Mouse (Mus musculus) MEL (cell line): ENCODE data around the gene Tsn. TPM values are rescaled to one million over a fixed set of nuclear protein-coding genes. Genes with fewer than 3 reads are reported as not detected.

ENCODE experiments used
- DNase-seq: peaks from one replicate; pipeline ENCODE4 v3.0.0; 2011; ENCODE audit warnings: low read depth, low spot score
- H3K27ac ChIP-seq: 2 replicates; pipeline ENCODE4 v1.5.1; 2012; ENCODE audit warnings: low read depth, mild to moderate bottlenecking, control low read depth, low read length, moderate library complexity; ENCODE audit not compliant: control insufficient read depth
- H3K27me3 ChIP-seq, 2 experiments: fragments of 150-350 bp in 1 of 2; sonication (generic) in 1 of 2; 2 replicates each; pipeline ENCODE4 v1.6.1; 2012; ENCODE audit warnings: low read length in 2 of 2, mild to moderate bottlenecking in 2 of 2, improper control_type of control experiment in 1 of 2, moderate library complexity in 1 of 2; ENCODE audit not compliant: insufficient read depth in 2 of 2, control insufficient read depth in 1 of 2
- H3K36me3 ChIP-seq, 2 experiments: 2 replicates each; pipeline ENCODE4 v1.6.1; 2012 to 2014; ENCODE audit warnings: low read length in 2 of 2, improper control_type of control experiment in 1 of 2, inconsistent platforms in 1 of 2, mild to moderate bottlenecking in 1 of 2; ENCODE audit not compliant: insufficient read depth in 2 of 2, control insufficient read depth in 1 of 2
- H3K4me1 ChIP-seq, 2 experiments: fragments of 150-350 bp in 1 of 2; sonication (generic) in 1 of 2; 2 replicates each; pipeline ENCODE4 v1.6.1; 2012; ENCODE audit warnings: low read length in 2 of 2, improper control_type of control experiment in 1 of 2, mild to moderate bottlenecking in 1 of 2; ENCODE audit not compliant: insufficient read depth in 2 of 2, control insufficient read depth in 1 of 2
- H3K4me3 ChIP-seq, 2 experiments: fragments of 150-350 bp in 1 of 2; sonication (generic) in 1 of 2; 2 replicates each; pipeline ENCODE4 v1.5.1; 2012; ENCODE audit warnings: low read depth in 2 of 2, low read length in 2 of 2, mild to moderate bottlenecking in 2 of 2, moderate library complexity in 2 of 2, control low read depth in 1 of 2, improper control_type of control experiment in 1 of 2; ENCODE audit not compliant: control insufficient read depth in 1 of 2, insufficient read depth in 1 of 2
- H3K79me2 ChIP-seq: 2 replicates; pipeline ENCODE4 v1.6.1; 2012; ENCODE audit warnings: mild to moderate bottlenecking, low read length, moderate library complexity; ENCODE audit not compliant: control insufficient read depth, poor library complexity, insufficient read depth
- H3K9ac ChIP-seq: 2 replicates; pipeline ENCODE4 v1.6.1; 2012; ENCODE audit warnings: low read depth, mild to moderate bottlenecking, control low read depth, low read length, moderate library complexity; ENCODE audit not compliant: control insufficient read depth, poor library complexity, severe bottlenecking
- H3K9me3 ChIP-seq: fragments of 150-350 bp; sonication (generic); replicated peaks from 2 replicates; pipeline ENCODE4 v1.6.1; 2012; ENCODE audit warnings: mild to moderate bottlenecking, low read length, improper control_type of control experiment, moderate library complexity; ENCODE audit not compliant: insufficient read depth
- CHD1 ChIP-seq: IDR thresholded peaks from 2 replicates; pipeline ENCODE4 v1.6.1; 2012; ENCODE audit warnings: low read depth, mild to moderate bottlenecking, inconsistent platforms, low read length, improper control_type of control experiment
- CTCF ChIP-seq, 3 experiments: IDR thresholded peaks in 2 of 3; conservative IDR thresholded peaks in 1 of 3; 2 replicates each; pipeline ENCODE4 v1.5.1; 2011 to 2012; ENCODE audit warnings: low read length in 3 of 3, low read depth in 2 of 3, mild to moderate bottlenecking in 2 of 3, improper control_type of control experiment in 1 of 3, inconsistent platforms in 1 of 3, mixed read lengths in 1 of 3, moderate library complexity in 1 of 3; ENCODE audit not compliant: control insufficient read depth in 1 of 3, insufficient read depth in 1 of 3, poor library complexity in 1 of 3, severe bottlenecking in 1 of 3
- HCFC1 ChIP-seq: IDR thresholded peaks from 2 replicates; pipeline ENCODE4 v1.6.1; 2012; ENCODE audit warnings: low read depth, mild to moderate bottlenecking, inconsistent platforms, low read length, improper control_type of control experiment, moderate library complexity
- JUND ChIP-seq: IDR thresholded peaks from 2 replicates; pipeline ENCODE4 v1.6.1; 2011; ENCODE audit warnings: low read depth, mild to moderate bottlenecking, improper control_type of control experiment, low read length
- KAT2A ChIP-seq: conservative IDR thresholded peaks from 2 replicates; pipeline ENCODE4 v1.6.1; 2012; ENCODE audit warnings: low read depth, low read length, improper control_type of control experiment, inconsistent platforms
- MAZ ChIP-seq: IDR thresholded peaks from 2 replicates; pipeline ENCODE4 v1.6.1; 2012; ENCODE audit warnings: low read depth, mild to moderate bottlenecking, inconsistent platforms, low read length, improper control_type of control experiment
- POLR2AphosphoS5 ChIP-seq: IDR thresholded peaks from 2 replicates; pipeline ENCODE4 v1.6.1; 2012; ENCODE audit warnings: low read depth, borderline replicate concordance, mild to moderate bottlenecking, inconsistent platforms, low read length, moderate library complexity, mixed read lengths
- RAD21 ChIP-seq: IDR thresholded peaks from 2 replicates; pipeline ENCODE4 v1.6.1; 2011; ENCODE audit warnings: mild to moderate bottlenecking, low read depth, low read length, improper control_type of control experiment
- SMC3 ChIP-seq: IDR thresholded peaks from 2 replicates; pipeline ENCODE4 v1.6.1; 2011; ENCODE audit warnings: low read depth, low read length, improper control_type of control experiment
- TBP ChIP-seq: IDR thresholded peaks from 2 replicates; pipeline ENCODE4 v1.8.0; 2011; ENCODE audit warnings: low read depth, low read length, improper control_type of control experiment
- TCF12 ChIP-seq: IDR thresholded peaks from 2 replicates; pipeline ENCODE4 v1.6.1; 2014; ENCODE audit warnings: low read depth, mild to moderate bottlenecking, inconsistent platforms, low read length, improper control_type of control experiment, moderate library complexity
- USF1 ChIP-seq: IDR thresholded peaks from 2 replicates; pipeline ENCODE4 v1.6.1; 2014; ENCODE audit warnings: low read depth, mild to moderate bottlenecking, inconsistent platforms, low read length, improper control_type of control experiment, moderate library complexity
- ZC3H11A ChIP-seq: IDR thresholded peaks from 2 replicates; pipeline ENCODE4 v1.6.1; 2012; ENCODE audit warnings: low read depth, mild to moderate bottlenecking, inconsistent platforms, low read length, improper control_type of control experiment
- ZMIZ1 ChIP-seq: IDR thresholded peaks from 2 replicates; pipeline ENCODE4 v1.6.1; 2012; ENCODE audit warnings: low read depth, mild to moderate bottlenecking, inconsistent platforms, low read length, improper control_type of control experiment, moderate library complexity
- ZNF384 ChIP-seq: IDR thresholded peaks from 2 replicates; pipeline ENCODE4 v1.6.1; 2012; ENCODE audit warnings: low read depth, mild to moderate bottlenecking, inconsistent platforms, low read length, improper control_type of control experiment
- polyA plus RNA-seq, 2 experiments: library from polyadenylated mRNA; stranded (reverse) in 1 of 2; unstranded in 1 of 2; fragments of >175 nt in 1 of 2; fragments of >200 nt in 1 of 2; gene quantifications; 2 replicates each; pipeline versions ENCODE4 v1.2.1 to v1.2.4; 2012; ENCODE audit warnings: low replicate concordance in 2 of 2, low read depth in 1 of 2; ENCODE audit not compliant: insufficient read length in 2 of 2, insufficient read depth in 1 of 2, missing spikeins in 1 of 2
- total RNA-seq: library from RNA; depleted of rRNA; stranded (reverse); fragments of 300-350 nt; gene quantifications from 2 replicates; pipeline ENCODE4 v1.2.3, GENCODE M21; 2012; rRNA removed

Gene Tsn
- total and polyA plus RNA-seq, 3 experiments, result 119 to 378 (median 167) TPM

DNA sequence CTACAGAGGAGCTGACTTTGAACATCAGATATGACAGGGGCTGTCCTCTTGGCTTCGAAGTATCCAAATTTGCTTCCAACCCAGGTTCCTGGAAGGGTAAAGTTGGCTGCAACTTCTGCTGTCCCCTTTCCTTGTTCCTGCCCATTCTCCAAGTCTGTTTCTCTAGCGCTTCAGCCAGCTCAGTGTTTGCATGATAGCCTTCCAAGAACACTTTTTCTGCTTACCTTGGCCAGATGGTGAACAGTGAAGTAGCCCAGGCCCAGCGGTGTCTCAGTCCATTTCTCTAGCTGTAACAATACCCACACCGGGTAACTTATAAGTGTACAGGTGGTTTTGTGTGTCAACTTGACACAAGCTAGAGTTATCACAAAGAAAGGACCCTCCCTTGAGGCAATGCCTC, 19.2 kb downstream of the Tsn start:
- DNase-seq, result no peak
- H3K27ac ChIP-seq, result no peak overlapping the region
- H3K9ac ChIP-seq, result no peak overlapping the region
- no peak overlapping the region for H3K4me3 ChIP-seq
- no peaks in the 10 kb centered on the region for H3K4me1 ChIP-seq
- no peaks in the 10 kb centered on the region for H3K27me3 ChIP-seq
- H3K79me2 ChIP-seq, result no peaks in the 10 kb centered on the region
- H3K36me3 ChIP-seq, result no peaks in the 10 kb centered on the region
- TF ChIP-seq TCF12 (no peak), RAD21 (no peak), ZMIZ1 (no peak), TBP (no peak), HCFC1 (no peak), JUND (no peak), MAZ (no peak), ZNF384 (no peak), ZC3H11A (no peak), CTCF (IDR thresholded peaks at IDR 0.05 in 2 of 3, conservative IDR thresholded peaks at IDR 0.05 in 1 of 3; ENCODE audit: control insufficient read depth in 1 of 3, insufficient read depth in 1 of 3, low read depth in 2 of 3, low read length in 3 of 3, poor library complexity in 1 of 3, severe bottlenecking in 1 of 3) (no peak)
- H3K9me3 ChIP-seq, result no peaks in the 10 kb centered on the region

GRCm38 (mm10) chr1:118275139-118275538, 36.4 kb downstream of the Tsn start:
- H3K79me2 ChIP-seq, result no peaks in the 10 kb centered on the region
- no peak overlapping the region for H3K4me3 ChIP-seq
- no peaks in the 10 kb centered on the region for H3K36me3 ChIP-seq
- H3K27ac ChIP-seq, result no peak overlapping the region
- no peaks in the 10 kb centered on the region for H3K27me3 ChIP-seq
- H3K4me1 ChIP-seq, result no peaks in the 10 kb centered on the region
- H3K9me3 ChIP-seq, result no peaks in the 10 kb centered on the region
- no peak overlapping the region for H3K9ac ChIP-seq
- peak; percentile 62 for DNase-seq
- TF ChIP-seq POLR2AphosphoS5, result no peak
- TF ChIP-seq RAD21, result peak; percentile 80
- TF ChIP-seq USF1, result no peak
- TF ChIP-seq CTCF (IDR thresholded peaks at IDR 0.05 in 2 of 3, conservative IDR thresholded peaks at IDR 0.05 in 1 of 3; ENCODE audit: control insufficient read depth in 1 of 3, insufficient read depth in 1 of 3, low read depth in 2 of 3, low read length in 3 of 3, poor library complexity in 1 of 3, severe bottlenecking in 1 of 3), result peak; percentile 25 to 68 (median 55); a peak in 4 of 6 replicates
- TF ChIP-seq ZC3H11A, result peak; percentile 54
- peak; percentile 53 for TF ChIP-seq SMC3

- no peak overlapping the region for H3K27ac ChIP-seq
- H3K9me3 ChIP-seq, result no peaks in the 10 kb centered on the region
- H3K27me3 ChIP-seq, result no peaks in the 10 kb centered on the region
- H3K9ac ChIP-seq, result no peak overlapping the region
- no peaks in the 10 kb centered on the region for H3K4me1 ChIP-seq
- no peak for DNase-seq
- H3K4me3 ChIP-seq, result no peak overlapping the region
- no peaks in the 10 kb centered on the region for H3K79me2 ChIP-seq
- TF ChIP-seq CHD1, result no peak
- TF ChIP-seq ZC3H11A, result no peak
- TF ChIP-seq KAT2A, result no peak
- TF ChIP-seq, all 39 proteins: peak for 0
- H3K36me3 ChIP-seq, result no peaks in the 10 kb centered on the region
Observed at GRCm38 (mm10) chr1:118251931-118252330, 59.6 kb downstream of the Tsn start.

Other genes with a start within 250 kb of the Tsn start
- gene Gm29106, start 135.2 kb downstream of the Tsn start, total RNA-seq, result not detected in 2 replicates
- gene Gm29106, start 135.2 kb downstream of the Tsn start, polyA plus RNA-seq, result under 1 TPM in 1 of 2 experiments, not detected in 1; 0.06 TPM
- gene Nifk, start 10.1 kb upstream of the Tsn start, total RNA-seq, result 135 and 187 TPM in 2 replicates
- gene Nifk, start 10.1 kb upstream of the Tsn start, polyA plus RNA-seq, result 100 to 1,000 TPM; 133 to 316 TPM
- 13.9 and 16.0 TPM in 2 replicates for gene Clasp1, start 77.3 kb upstream of the Tsn start, total RNA-seq
- 10 to 100 TPM in 1 of 2 experiments, not detected in 1; 21.3 TPM for gene Clasp1, start 77.3 kb upstream of the Tsn start, polyA plus RNA-seq